Mouse (Mus musculus) heart, embryonic 12.5 days (tissue): Measurements from ENCODE around the gene Nxnl1. TPM values are rescaled to one million over a fixed set of nuclear protein-coding genes. Genes with fewer than 3 reads are reported as not detected.
"Not testable (repeated sequence)": the region's sequence is repeated elsewhere in the genome, so short reads cannot be mapped to it uniquely, and the experiment has no call there.

Experiments
- ATAC-seq: fragments of 200-750 bp; cut with Nextera tagmentation; 2 replicates; pipeline ENCODE4 v1.8.0; 2017; ENCODE audit warnings: moderate TSS enrichment, moderate library complexity; ENCODE audit not compliant: insufficient number of reproducible peaks, low FRiP score
- H3K27ac ChIP-seq: fragments of 300-500 bp; sonication (generic); 2 replicates; pipeline ENCODE4 v1.5.1; 2016; ENCODE audit warnings: mild to moderate bottlenecking, moderate library complexity; ENCODE audit not compliant: poor library complexity, severe bottlenecking
- H3K27me3 ChIP-seq: fragments of 300-500 bp; sonication (generic); replicated peaks from 2 replicates; pipeline ENCODE4 v1.6.1; 2016; ENCODE audit warnings: mild to moderate bottlenecking, moderate library complexity
- H3K36me3 ChIP-seq: fragments of 300-500 bp; sonication (generic); 2 replicates; pipeline ENCODE4 v1.6.1; 2016; ENCODE audit warnings: mild to moderate bottlenecking, moderate library complexity
- H3K4me1 ChIP-seq: fragments of 300-500 bp; sonication (generic); replicated peaks from 2 replicates; pipeline ENCODE4 v1.6.1; 2016; ENCODE audit warnings: mild to moderate bottlenecking
- H3K4me2 ChIP-seq: fragments of 300-500 bp; sonication (generic); 2 replicates; pipeline ENCODE4 v1.6.1; 2016; ENCODE audit warnings: mild to moderate bottlenecking, moderate library complexity
- H3K4me3 ChIP-seq: fragments of 300-500 bp; sonication (generic); 2 replicates; pipeline ENCODE4 v1.5.1; 2016; ENCODE audit warnings: mild to moderate bottlenecking
- H3K9ac ChIP-seq: fragments of 300-500 bp; sonication (generic); 2 replicates; pipeline ENCODE4 v1.6.1; 2016; ENCODE audit warnings: mild to moderate bottlenecking, moderate library complexity
- H3K9me3 ChIP-seq: fragments of 300-500 bp; sonication (generic); replicated peaks from 2 replicates; pipeline ENCODE4 v1.6.1; 2016; ENCODE audit warnings: mild to moderate bottlenecking, moderate library complexity
- WGBS: fragments of 180-500 bp; shearing (Covaris S2); methylation state at CpG from one replicate; pipeline ENCODE4 v1.1.7; 2016; 5-methylcytosine and 5-hydroxymethylcytosine counted together
- polyA plus RNA-seq: library from polyadenylated mRNA; unstranded; fragments of >200 nt; fragmentation: Nextera tagmentation; extraction: Ambion mirVana; gene quantifications from 2 replicates; pipeline ENCODE4 v1.2.1, GENCODE M21; 2016

The Nxnl1 gene
- polyA plus RNA-seq, 1 experiment from 2014 or later: not detected

DNA sequence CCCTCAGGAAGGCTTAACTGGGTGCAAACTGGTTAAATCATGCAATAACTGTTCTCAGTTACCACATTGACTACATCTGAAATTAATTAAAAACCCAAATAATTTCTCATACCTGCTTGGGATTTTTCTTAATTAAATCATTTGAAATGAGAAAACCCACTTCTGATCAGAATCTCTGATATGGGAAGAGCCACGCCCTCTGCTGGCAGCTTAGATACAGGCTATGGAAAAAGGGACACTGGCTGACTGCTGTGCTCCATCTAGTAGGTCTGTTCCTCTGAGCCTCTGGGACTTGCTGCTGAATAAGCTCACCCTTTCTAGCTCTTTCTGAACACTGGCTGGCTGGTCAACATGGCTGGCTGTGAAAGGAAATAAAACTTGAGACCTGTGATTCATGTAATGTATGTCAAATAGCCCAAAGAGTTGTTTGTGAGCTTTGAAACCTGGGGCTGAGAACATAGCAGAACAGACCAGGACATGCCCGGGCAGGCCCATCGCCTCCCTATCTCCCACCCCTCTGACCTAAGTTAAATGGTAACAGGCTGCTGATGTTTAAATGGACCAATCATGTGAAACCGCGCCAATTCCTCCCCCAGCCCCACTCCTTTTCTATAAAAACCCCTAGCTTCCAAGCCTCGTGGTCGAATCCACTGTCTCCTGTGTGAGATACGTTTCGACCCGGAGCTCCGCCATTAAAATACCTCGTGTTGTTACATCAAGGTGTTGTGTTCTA lies 35.5 kb downstream of the Nxnl1 start:
- not testable (repeated sequence) for ATAC-seq, H3K36me3 ChIP-seq, H3K4me3 ChIP-seq, H3K27ac ChIP-seq, H3K27me3 ChIP-seq, H3K9me3 ChIP-seq, H3K4me2 ChIP-seq, H3K9ac ChIP-seq
- H3K4me1 ChIP-seq: peaks cover 29% of the 10 kb centered on the region
- 71% methylated on average over 6 of the region's 12 CpGs for WGBS

DNA sequence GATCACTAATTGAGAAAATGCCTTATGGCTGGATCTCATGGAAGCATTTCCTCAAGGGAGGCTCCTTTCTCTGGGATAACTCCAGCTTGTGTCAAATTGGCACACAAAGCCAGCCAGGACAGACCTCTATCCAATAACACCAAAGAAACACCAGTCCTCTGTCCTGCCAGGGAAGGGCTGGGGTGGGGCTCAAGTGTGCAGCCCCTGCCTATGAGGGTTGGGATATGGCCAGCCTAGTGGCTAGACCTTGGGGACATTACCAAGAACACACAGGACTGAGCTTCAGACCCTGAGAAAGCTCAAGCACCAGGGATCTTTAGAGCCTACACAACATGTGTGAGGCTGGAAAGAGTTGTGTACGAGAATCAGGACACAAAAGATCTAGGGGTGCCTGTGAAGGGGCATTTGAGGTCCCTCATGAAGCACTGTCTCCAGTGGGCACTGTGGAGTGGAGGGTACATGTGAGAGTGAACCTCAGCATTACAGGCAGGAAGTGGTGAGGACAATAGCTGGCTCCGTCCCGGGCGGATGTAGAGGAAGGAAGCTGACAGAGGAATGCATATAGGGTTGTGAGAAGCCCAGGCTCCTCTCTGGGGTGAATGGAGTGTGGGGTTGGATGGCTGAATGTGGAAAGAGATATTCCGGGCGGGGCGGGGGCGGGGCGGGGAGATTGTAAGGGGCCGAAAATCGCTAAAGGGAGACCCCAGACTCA lies 37.9 kb downstream of the Nxnl1 start:
- peaks cover 40% of the 10 kb centered on the region for H3K4me1 ChIP-seq
- no peak overlapping the region for H3K9ac ChIP-seq
- no peak overlapping the region for H3K4me3 ChIP-seq
- no peaks in the 10 kb centered on the region for H3K36me3 ChIP-seq
- 45% methylated on average over 11 of the region's 11 CpGs for WGBS
- H3K27ac ChIP-seq: peak overlapping the region; percentile 86
- peak; percentile 72 for ATAC-seq
- no peaks in the 10 kb centered on the region for H3K9me3 ChIP-seq
- peaks cover 16% of the 10 kb centered on the region for H3K27me3 ChIP-seq
- H3K4me2 ChIP-seq: no peak overlapping the region

DNA sequence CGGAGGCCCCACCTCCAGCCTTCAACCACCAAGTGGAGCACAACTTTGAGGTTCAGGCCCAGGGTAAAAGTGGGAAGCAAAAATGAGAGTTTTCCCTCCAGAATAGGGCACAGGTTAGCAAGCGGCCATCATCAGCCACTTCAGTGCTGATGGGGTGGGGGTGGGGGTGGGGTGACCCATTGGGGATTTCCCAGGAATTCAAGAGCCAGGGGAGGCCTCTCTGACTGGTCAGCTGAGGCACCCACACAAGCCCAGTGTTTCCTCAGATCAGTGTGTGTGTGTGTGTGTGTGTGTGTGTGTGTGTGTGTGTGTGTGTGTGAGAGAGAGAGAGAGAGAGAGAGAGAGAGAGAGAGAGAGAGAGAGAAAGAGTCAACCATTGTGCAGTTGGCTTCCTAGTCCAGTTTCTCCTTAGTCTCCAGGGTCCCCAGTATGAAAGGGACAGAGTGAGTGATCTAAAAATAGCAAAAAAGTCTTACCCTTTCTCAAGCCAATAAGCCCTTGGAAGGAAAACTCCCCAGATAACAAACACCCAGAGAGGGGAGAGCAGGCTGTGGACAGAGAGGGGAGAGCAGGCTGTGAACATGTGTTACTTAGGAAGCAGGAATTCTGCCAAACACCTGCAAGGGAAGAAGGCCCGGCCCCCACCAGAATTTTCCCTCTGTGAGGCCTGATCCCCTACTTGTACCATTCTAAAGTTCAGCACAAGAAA lies 39.1 kb downstream of the Nxnl1 start:
- Histone ChIP-seq H3K36me3 (no peaks in the 10 kb centered on the region), H3K27me3 (peaks cover 18% of the 10 kb centered on the region), H3K9ac (peak overlapping the region; percentile 48), H3K9me3 (no peaks in the 10 kb centered on the region), H3K4me3 (no peak overlapping the region), H3K4me1 (peaks cover 40% of the 10 kb centered on the region), H3K4me2 (peak overlapping the region; percentile 31), H3K27ac (peak overlapping the region; percentile 86)
- 40% methylated on average over 3 of the region's 3 CpGs for whole genome bisulfite sequencing
- ATAC-seq: no peak

DNA sequence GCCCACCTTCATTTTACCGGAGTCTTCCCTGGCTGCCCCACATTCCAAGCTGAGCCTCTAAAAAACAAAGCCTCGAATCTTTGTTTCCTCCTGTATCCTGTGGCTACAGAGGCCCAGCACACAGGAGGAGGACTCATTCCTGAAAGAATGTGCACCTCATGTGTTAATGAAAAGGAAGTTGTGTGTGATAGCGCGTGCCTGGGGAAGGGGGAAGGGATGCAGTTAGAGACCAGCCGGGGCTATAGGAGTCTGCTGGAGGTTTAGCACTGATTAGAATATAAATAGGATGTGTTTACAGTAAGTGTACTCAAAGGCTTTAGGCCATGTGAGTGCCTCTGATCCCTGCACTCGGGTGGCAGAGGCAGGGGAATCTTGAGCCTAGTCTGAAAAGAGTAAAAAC lies 40.1 kb downstream of the Nxnl1 start:
- Histone ChIP-seq H3K27me3 (peaks cover 18% of the 10 kb centered on the region), H3K27ac (peak overlapping the region; percentile 86)
- WGBS: 9% methylated on average over 6 of the region's 6 CpGs

DNA sequence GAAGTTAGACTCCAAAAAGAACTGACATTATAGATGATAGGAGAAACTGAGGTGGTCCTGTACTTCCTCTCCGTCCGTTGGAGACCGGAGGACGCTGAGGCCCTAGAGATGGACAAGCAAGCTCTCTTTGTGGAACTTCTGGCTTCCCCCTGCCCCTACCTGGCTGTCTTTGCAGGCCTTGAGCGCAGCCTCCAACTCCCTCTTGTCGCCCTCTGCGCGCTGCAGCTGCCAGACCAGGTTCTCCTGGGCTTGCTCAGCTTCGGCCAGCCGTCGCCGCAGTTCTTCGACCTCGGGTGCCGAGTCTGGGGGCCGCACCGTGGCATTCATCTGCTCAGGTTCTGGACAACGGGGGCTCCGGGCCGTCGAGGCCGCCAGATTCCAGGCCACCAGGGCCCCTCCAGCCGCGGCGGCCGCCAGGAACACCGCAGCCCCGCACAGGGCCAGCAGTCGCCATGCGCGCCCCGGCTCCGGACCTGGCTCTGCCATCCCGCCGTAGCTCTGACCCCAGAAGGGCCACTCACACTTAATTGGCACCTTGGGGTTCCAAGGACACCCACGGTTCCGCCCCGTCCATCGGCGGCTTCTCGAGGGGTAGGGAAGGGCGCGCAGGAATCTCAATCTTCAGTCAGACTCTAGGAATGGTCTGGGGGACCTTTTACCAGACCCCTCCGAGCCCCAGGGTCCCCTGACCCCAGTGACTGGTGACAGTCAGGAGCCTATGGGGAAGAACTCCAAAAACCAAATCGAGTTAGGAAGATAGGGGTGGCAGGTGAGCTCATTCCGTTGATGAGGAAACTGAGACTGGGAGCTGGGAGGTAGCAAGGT lies 41.0 kb downstream of the Nxnl1 start, which contains the start of gene Ccdc194:
Ccdc194 (minus strand) TSS at position 486 of the 825 bp plus-strand sequence.
- H3K9me3 ChIP-seq: no peaks in the 10 kb centered on the region
- H3K4me3 ChIP-seq: peak within 1 kb of the TSS; percentile 29
- peaks cover 46% of the 10 kb centered on the region for H3K4me1 ChIP-seq
- ATAC-seq: no peak
- H3K9ac ChIP-seq: peak within 1 kb of the TSS; percentile 61
- peak within 1 kb of the TSS; percentile 86 for H3K27ac ChIP-seq
- no peaks in the 10 kb centered on the region for H3K36me3 ChIP-seq
- peaks cover 18% of the 10 kb centered on the region for H3K27me3 ChIP-seq
- 10% methylated on average over 46 of the region's 46 CpGs for WGBS
- H3K4me2 ChIP-seq: peak within 1 kb of the TSS; percentile 62

More for the DNA sequence above, 40.1 kb downstream of the Nxnl1 start:
- H3K4me1 ChIP-seq: peaks cover 45% of the 10 kb centered on the region
- H3K4me3 ChIP-seq: no peak overlapping the region
- H3K9me3 ChIP-seq: no peaks in the 10 kb centered on the region
- no peaks in the 10 kb centered on the region for H3K36me3 ChIP-seq
- peak; percentile 62 for ATAC-seq
- H3K4me2 ChIP-seq: no peak overlapping the region
- H3K9ac ChIP-seq: no peak overlapping the region

DNA sequence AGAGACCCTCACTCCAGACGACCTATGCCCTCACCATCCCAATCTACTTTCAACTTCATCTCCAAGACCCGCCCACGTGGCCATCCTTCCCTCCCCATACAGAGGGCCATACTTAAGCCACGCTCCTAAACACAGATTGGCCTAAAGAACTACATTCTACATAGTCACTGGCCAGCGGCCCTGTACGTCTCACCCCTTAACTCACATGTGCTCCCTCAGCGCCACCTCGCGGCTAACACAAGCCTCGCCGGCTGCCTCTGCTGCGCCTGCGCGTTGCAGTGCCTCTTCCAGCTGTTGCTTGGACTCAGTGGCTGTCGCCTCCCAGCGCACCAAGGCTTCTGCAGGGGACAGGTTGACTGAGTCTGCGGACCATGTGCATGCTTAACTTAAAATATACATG lies 44.8 kb downstream of the Nxnl1 start:
- H3K4me3 ChIP-seq: 0 out of 2 replicates have a peak overlapping the region, but pooled peaks have one; percentile 2
- H3K9ac ChIP-seq: no peak overlapping the region
- WGBS: 2% methylated on average over 17 of the region's 17 CpGs

DNA sequence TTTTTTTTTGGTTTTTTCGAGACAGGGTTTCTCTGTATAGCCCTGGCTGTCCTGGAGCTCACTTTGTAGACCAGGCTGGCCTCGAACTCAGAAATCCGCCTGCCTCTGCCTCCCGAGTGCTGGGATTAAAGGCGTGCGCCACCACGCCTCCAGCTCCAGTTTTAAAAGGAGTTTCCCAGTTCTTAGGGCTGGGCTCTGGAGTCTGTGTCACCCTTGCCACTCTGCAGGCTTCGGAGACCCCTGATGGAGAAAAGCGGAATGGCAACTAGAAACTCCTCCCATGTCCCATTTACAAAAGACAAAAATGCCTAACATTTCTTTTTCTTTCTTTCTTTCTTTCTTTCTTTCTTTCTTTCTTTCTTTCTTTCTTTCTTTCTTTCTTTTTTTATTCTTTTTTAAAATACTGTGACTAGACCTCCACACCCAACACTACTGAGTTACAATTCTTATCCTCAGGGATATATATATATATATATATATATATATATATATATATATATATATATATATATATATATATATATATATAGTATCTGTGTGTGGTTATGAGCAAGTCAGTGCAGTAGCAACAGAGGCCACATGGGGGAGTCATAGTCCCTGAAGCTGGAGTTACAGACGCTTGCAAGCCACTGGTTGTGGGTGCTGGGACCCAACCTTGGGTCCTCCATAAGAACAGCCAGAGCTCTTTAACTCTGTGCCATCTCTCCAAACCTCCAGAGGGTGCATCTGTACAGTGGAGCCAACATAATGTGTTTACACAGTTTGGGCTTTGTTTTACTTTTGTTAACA lies 47.2 kb downstream of the Nxnl1 start:
- 40% methylated on average over 10 of the region's 10 CpGs for WGBS
- not testable (repeated sequence) for H3K9ac ChIP-seq, H3K27ac ChIP-seq, H3K4me2 ChIP-seq, ATAC-seq, H3K27me3 ChIP-seq, H3K9me3 ChIP-seq, H3K4me3 ChIP-seq, H3K4me1 ChIP-seq, H3K36me3 ChIP-seq

More for the DNA sequence above, 44.8 kb downstream of the Nxnl1 start:
- H3K4me1 ChIP-seq: peaks cover 24% of the 10 kb centered on the region
- H3K27ac ChIP-seq: no peak overlapping the region
- H3K4me2 ChIP-seq: peak overlapping the region; percentile 27; the same call in 1 of the 2 replicates
- no peaks in the 10 kb centered on the region for H3K36me3 ChIP-seq
- H3K27me3 ChIP-seq: peaks cover 18% of the 10 kb centered on the region
- no peaks in the 10 kb centered on the region for H3K9me3 ChIP-seq
- ATAC-seq: peak; percentile 79

DNA sequence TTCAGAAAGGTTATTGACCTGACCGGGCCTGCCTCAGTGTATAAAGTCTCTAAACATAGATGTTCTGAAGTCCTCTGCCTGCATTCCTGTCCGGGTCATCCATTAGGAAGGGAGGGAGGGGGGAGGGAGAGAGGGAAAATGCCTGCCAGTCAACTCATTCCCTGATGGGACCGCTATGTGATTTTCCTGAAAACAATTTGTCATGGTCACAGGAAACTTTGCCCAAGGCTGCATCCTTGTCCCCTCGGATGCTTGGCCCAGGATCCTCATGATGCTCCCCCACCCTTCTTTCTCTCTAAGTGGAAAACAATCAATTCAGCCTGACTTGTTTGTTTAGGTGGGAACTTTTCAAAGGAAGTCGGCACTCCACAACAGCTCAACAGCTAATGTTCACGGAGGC lies 49.6 kb downstream of the Nxnl1 start:
- Histone ChIP-seq H3K9ac (no peak overlapping the region), H3K27ac (no peak overlapping the region), H3K4me1 (peaks cover 7% of the 10 kb centered on the region), H3K4me3 (no peak overlapping the region), H3K36me3 (no peaks in the 10 kb centered on the region), H3K4me2 (no peak overlapping the region), H3K27me3 (peaks cover 6% of the 10 kb centered on the region), H3K9me3 (no peaks in the 10 kb centered on the region)
- 18% methylated on average over 6 of the region's 6 CpGs for WGBS
- ATAC-seq: no peak

DNA sequence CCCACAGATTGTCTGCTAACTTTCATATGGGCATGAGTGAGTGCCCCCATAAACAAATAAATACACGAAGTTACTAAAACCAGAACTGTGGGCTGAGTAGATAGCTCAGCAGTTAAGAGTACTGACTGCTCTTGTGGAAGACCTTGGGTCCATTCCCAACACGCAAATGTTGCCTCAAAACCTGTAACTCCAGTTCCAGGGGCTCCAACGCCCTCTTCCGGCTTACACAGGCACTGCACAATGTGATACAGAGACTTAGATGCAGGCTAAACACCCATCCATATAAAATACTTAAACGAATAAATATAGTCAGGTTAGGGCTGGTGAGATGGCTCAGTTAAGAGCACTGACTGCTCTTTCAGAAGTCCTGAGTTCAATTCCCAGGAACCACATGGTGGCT lies 51.4 kb downstream of the Nxnl1 start:
- Histone ChIP-seq H3K4me3 (no peak overlapping the region), H3K27ac (no peak overlapping the region), H3K36me3 (no peaks in the 10 kb centered on the region), H3K4me2 (no peak overlapping the region), H3K27me3 (peaks cover 24% of the 10 kb centered on the region), H3K9me3 (no peaks in the 10 kb centered on the region), H3K4me1 (peaks cover 5% of the 10 kb centered on the region), H3K9ac (no peak overlapping the region)
- ATAC-seq: no peak
- 64% methylated on average over 5 of the region's 5 CpGs for WGBS
